Mouse (Mus musculus): ENCODE measurements at regions not wholly inside any gene's neighbourhood (a gene's known extent, or its start where the extent isn't known, plus 50 kb on each side); places are given as distances from the start of the nearest gene placed in this dataset.

- DNase-seq (ENCODE audit: low read depth, low spot score): no peak
Measured at GRCm38 (mm10) chr3:148559752-148560460, 430.4 kb downstream of the Adgrl2 start.

GRCm38 (mm10) chr3:148558592-148559157 is 431.7 kb downstream of the Adgrl2 start:
- no peak for DNase-seq (ENCODE audit: low read depth, low spot score)

GRCm38 (mm10) chr3:148555324-148555723 is 435.0 kb downstream of the Adgrl2 start:
- no peak for DNase-seq (ENCODE audit: low read depth, low spot score)

- DNase-seq (ENCODE audit: low read depth, low spot score): no peak
Measured at GRCm38 (mm10) chr3:148550716-148551115, 439.6 kb downstream of the Adgrl2 start.

GRCm38 (mm10) chr3:148544929-148545328 is 445.4 kb downstream of the Adgrl2 start:
- no peak for DNase-seq (ENCODE audit: low read depth, low spot score)

GRCm38 (mm10) chr3:148542217-148542616 is 448.1 kb downstream of the Adgrl2 start:
- DNase-seq (ENCODE audit: low read depth, low spot score): no peak

- DNase-seq (ENCODE audit: low read depth, low spot score): no peak
Measured at GRCm38 (mm10) chr3:148537669-148538271, 452.6 kb downstream of the Adgrl2 start.

GRCm38 (mm10) chr3:148529893-148530292 is 460.5 kb downstream of the Adgrl2 start:
- no peak for DNase-seq (ENCODE audit: low read depth, low spot score)

- DNase-seq (ENCODE audit: low read depth, low spot score): no peak
Measured at GRCm38 (mm10) chr3:148510381-148510780, 480.0 kb downstream of the Adgrl2 start.

GRCm38 (mm10) chr3:148504928-148505327 is 485.4 kb downstream of the Adgrl2 start:
- no peak for DNase-seq (ENCODE audit: low read depth, low spot score)

- DNase-seq (ENCODE audit: low read depth, low spot score): no peak
Measured at GRCm38 (mm10) chr3:148503432-148503831, 486.9 kb downstream of the Adgrl2 start.

- DNase-seq (ENCODE audit: low read depth, low spot score): no peak
Measured at GRCm38 (mm10) chr3:148501801-148502200, 488.6 kb downstream of the Adgrl2 start.

GRCm38 (mm10) chr3:148496672-148497071 is 493.7 kb downstream of the Adgrl2 start:
- DNase-seq (ENCODE audit: low read depth, low spot score): no peak

GRCm38 (mm10) chr3:148491287-148491686 is 499.1 kb downstream of the Adgrl2 start:
- no peak for DNase-seq (ENCODE audit: low read depth, low spot score)

- DNase-seq (ENCODE audit: low read depth, low spot score): no peak
Measured at GRCm38 (mm10) chr3:148489201-148489600, 501.2 kb downstream of the Adgrl2 start.

- DNase-seq (ENCODE audit: low read depth, low spot score): no peak
Measured at GRCm38 (mm10) chr3:148487949-148488348, 502.4 kb downstream of the Adgrl2 start.

- DNase-seq (ENCODE audit: low read depth, low spot score): no peak
Measured at GRCm38 (mm10) chr3:148475862-148476261, 514.5 kb downstream of the Adgrl2 start.

- no peak for DNase-seq (ENCODE audit: low read depth, low spot score)
Measured at GRCm38 (mm10) chr3:148472943-148473444, 517.4 kb downstream of the Adgrl2 start.

GRCm38 (mm10) chr3:148465456-148465855 is 524.9 kb downstream of the Adgrl2 start:
- DNase-seq (ENCODE audit: low read depth, low spot score): no peak

GRCm38 (mm10) chr3:148462791-148463190 is 527.6 kb downstream of the Adgrl2 start:
- no peak for DNase-seq (ENCODE audit: low read depth, low spot score)

GRCm38 (mm10) chr3:148448888-148449287 is 541.5 kb downstream of the Adgrl2 start:
- DNase-seq (ENCODE audit: low read depth, low spot score): no peak

GRCm38 (mm10) chr3:148448465-148448864 is 541.9 kb downstream of the Adgrl2 start:
- no peak for DNase-seq (ENCODE audit: low read depth, low spot score)

- DNase-seq (ENCODE audit: low read depth, low spot score): no peak
Measured at GRCm38 (mm10) chr3:148446845-148447244, 543.5 kb downstream of the Adgrl2 start.

Data from forelimb bud, embryonic 11.5 days (tissue).